Mouse (Mus musculus) MEL-GATA-1-ER (cell line): ENCODE measurements around the gene Oas3.

Experiments
- DNase-seq: peaks from one replicate; pipeline ENCODE4 v3.0.0-alpha.2; 2012; ENCODE audit warnings: low read depth; ENCODE audit errors: extremely low read depth

Gene Oas3

GRCm38 (mm10) chr5:120754215-120754614, 23.2 kb downstream of the Oas3 start:
- DNase-seq: no peak

- no peak for DNase-seq
These were observed 24.7 kb downstream of the Oas3 start for GRCm38 (mm10) chr5:120752786-120753185.

GRCm38 (mm10) chr5:120751206-120751605, 26.3 kb downstream of the Oas3 start:
- no peak for DNase-seq

GRCm38 (mm10) chr5:120749688-120750087, 27.8 kb downstream of the Oas3 start, which contains the start of gene Oas2:
Oas2 (minus strand) TSS chr5:120749853.
- DNase-seq: peak; percentile 39

GRCm38 (mm10) chr5:120746451-120746850, 31.0 kb downstream of the Oas3 start:
- DNase-seq: peak; percentile 47

- peak; percentile 35 for DNase-seq
These were observed 35.3 kb downstream of the Oas3 start for GRCm38 (mm10) chr5:120742125-120742524.

GRCm38 (mm10) chr5:120734380-120734990, 43.0 kb downstream of the Oas3 start:
- DNase-seq: no peak

GRCm38 (mm10) chr5:120733696-120734095, 43.8 kb downstream of the Oas3 start:
- DNase-seq: no peak

- no peak for DNase-seq
These were observed 44.7 kb downstream of the Oas3 start for GRCm38 (mm10) chr5:120732740-120733139.

GRCm38 (mm10) chr5:120729319-120729718, 48.1 kb downstream of the Oas3 start:
- DNase-seq: no peak

GRCm38 (mm10) chr5:120725811-120726455, 51.5 kb downstream of the Oas3 start:
- DNase-seq: no peak

- DNase-seq: no peak
These were observed 56.5 kb downstream of the Oas3 start for GRCm38 (mm10) chr5:120721005-120721404.

- DNase-seq: no peak
These were observed 58.7 kb downstream of the Oas3 start for GRCm38 (mm10) chr5:120718600-120719378.

GRCm38 (mm10) chr5:120717136-120717535, 60.3 kb downstream of the Oas3 start:
- DNase-seq: no peak

- DNase-seq: peak; percentile 26
These were observed 63.1 kb downstream of the Oas3 start for GRCm38 (mm10) chr5:120714314-120714713.

- DNase-seq: no peak
These were observed 64.7 kb downstream of the Oas3 start for GRCm38 (mm10) chr5:120712721-120713120.

- DNase-seq: no peak
These were observed 65.6 kb downstream of the Oas3 start, which contains the start of gene Dtx1 for GRCm38 (mm10) chr5:120711827-120712226. Dtx1 (minus strand) TSS chr5:120711927.

- no peak for DNase-seq
These were observed 66.0 kb downstream of the Oas3 start for GRCm38 (mm10) chr5:120711416-120711815.

GRCm38 (mm10) chr5:120710826-120711248, 66.6 kb downstream of the Oas3 start:
- DNase-seq: no peak

- DNase-seq: no peak
These were observed 67.2 kb downstream of the Oas3 start for GRCm38 (mm10) chr5:120710161-120710825.

GRCm38 (mm10) chr5:120706976-120707375, 70.5 kb downstream of the Oas3 start:
- no peak for DNase-seq

- no peak for DNase-seq
These were observed 70.9 kb downstream of the Oas3 start for GRCm38 (mm10) chr5:120706541-120706940.
